Mouse (Mus musculus) splenic B cell, adult 2 months (primary cell): Measurements from ENCODE around the gene Sptssa.
A peak's percentile ranks its signal among the peaks of the same experiment; 100 is the strongest.
"Not testable (repeated sequence)": the region's sequence is repeated elsewhere in the genome, so short reads cannot be mapped to it uniquely, and the experiment has no call there.

Experiments
- DNase-seq: peaks from one replicate; pipeline ENCODE4 v3.0.0-alpha.2; 2011; ENCODE audit warnings: low read depth, low spot score
- H3K27me3 ChIP-seq: 2 replicates; pipeline ENCODE4 v1.6.1; 2012; ENCODE audit warnings: mild to moderate bottlenecking, low read length, moderate library complexity, mixed read lengths; ENCODE audit not compliant: control insufficient read depth, poor library complexity, insufficient read depth, severe bottlenecking
- H3K36me3 ChIP-seq: 2 replicates; pipeline ENCODE4 v1.6.1; 2012; ENCODE audit warnings: mild to moderate bottlenecking, low read length, moderate library complexity, mixed read lengths; ENCODE audit not compliant: control insufficient read depth, poor library complexity, insufficient read depth, severe bottlenecking

Sptssa gene

DNA sequence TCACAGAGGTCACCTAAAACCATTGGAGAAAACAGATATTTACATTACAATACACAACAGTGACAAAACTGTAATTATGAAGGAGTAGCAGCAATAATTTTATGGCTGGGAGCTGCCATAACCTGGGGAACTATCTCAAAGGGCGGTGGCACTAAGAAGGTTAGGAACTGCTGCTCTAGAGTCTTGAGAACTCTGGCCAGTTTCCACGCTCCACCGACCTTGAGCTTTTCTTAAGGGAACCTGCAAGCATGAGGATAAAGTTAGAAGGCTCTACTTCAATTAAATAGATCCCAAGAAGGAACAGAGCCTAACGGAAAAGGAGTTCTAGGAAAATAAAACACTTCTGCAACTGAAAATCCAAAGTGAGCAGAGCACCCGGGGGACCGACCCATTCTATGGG is 9.2 kb upstream of the Sptssa start:
- no peak for DNase-seq
- H3K27me3 ChIP-seq: no peaks in the 10 kb centered on the region
- peaks cover 13% of the 10 kb centered on the region for H3K36me3 ChIP-seq

GRCm38 (mm10) chr12:54661470-54661869 is 5.1 kb upstream of the Sptssa start:
- H3K36me3 ChIP-seq, H3K27me3 ChIP-seq, DNase-seq: not testable (repeated sequence)

DNA sequence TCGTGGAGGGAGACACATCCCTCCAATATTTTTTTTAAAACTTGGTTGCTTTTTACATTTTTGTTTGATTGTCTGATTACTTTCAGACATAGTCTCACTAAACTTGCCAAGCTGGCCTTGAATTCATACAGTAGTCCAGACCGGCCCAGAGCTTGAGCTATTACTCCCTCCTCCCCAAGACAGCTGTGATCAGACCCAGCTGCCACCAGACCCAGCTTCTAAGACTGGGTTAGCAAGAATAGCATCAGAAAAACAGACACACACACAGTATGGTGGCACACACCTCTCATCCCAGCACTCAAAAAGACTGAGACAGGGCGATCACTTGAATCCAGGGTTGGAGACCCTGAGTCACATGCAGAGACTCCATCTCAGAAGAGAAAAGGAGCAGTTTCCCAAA is 3.5 kb upstream of the Sptssa start:
- DNase-seq: no peak
- Histone ChIP-seq H3K36me3 (no peaks in the 10 kb centered on the region), H3K27me3 (no peaks in the 10 kb centered on the region)

DNA sequence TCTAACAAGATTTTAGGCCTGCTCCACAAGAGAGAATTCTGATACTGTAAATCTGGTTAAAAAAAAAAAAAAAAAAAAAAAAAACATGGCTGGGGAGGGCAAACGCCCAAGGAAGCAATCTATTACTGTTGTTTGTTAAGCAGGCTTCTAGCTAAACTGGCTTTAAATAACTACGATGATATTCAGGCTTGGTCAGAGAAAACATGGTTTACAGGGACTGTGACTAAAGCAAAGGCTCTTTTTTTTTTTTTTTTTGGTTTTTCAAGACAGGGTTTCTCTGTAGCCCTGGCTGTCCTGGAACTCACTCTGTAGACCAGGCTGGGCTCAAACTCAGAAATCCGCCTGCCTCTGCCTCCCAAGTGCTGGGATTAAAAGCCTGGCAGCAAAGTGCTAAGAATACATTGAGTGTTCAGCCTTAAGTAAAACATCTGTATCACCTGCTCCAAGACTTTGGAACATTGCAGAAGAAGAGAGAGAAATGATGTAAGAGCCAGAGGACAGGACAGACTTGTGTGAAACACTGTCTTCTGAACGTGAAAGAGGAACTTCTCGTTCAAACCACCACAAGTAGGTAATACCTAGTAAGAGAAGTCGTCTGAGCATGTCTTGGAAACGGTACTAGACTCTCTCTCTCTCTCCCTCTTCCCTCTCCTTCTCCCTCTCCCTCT is 2.2 kb upstream of the Sptssa start:
- DNase-seq: peak; percentile 28
- Histone ChIP-seq H3K27me3 (no peaks in the 10 kb centered on the region), H3K36me3 (no peaks in the 10 kb centered on the region)

- DNase-seq: no peak
- Histone ChIP-seq H3K27me3 (no peaks in the 10 kb centered on the region), H3K36me3 (no peaks in the 10 kb centered on the region)
These were observed 1.6 kb upstream of the Sptssa start for GRCm38 (mm10) chr12:54657951-54658350.

- H3K36me3 ChIP-seq: no peaks in the 10 kb centered on the region
- no peaks in the 10 kb centered on the region for H3K27me3 ChIP-seq
- DNase-seq: no peak
These were observed 853 bp upstream of the Sptssa start for GRCm38 (mm10) chr12:54657226-54657625.

GRCm38 (mm10) chr12:54656039-54656395 is 356 bp downstream of the Sptssa start:
- DNase-seq: no peak

GRCm38 (mm10) chr12:54655292-54656038 is 908 bp downstream of the Sptssa start:
- H3K36me3 ChIP-seq: no peaks in the 10 kb centered on the region; the same call in 1 of the 2 replicates
- H3K27me3 ChIP-seq: no peaks in the 10 kb centered on the region
- peak; percentile 15 for DNase-seq

More at GRCm38 (mm10) chr12:54656039-54656395, 356 bp downstream of the Sptssa start:
- H3K27me3 ChIP-seq: no peaks in the 10 kb centered on the region
- no peaks in the 10 kb centered on the region; the same call in 1 of the 2 replicates for H3K36me3 ChIP-seq

- peak; percentile 13 for DNase-seq
- Histone ChIP-seq H3K36me3 (no peaks in the 10 kb centered on the region; the same call in 1 of the 2 replicates), H3K27me3 (no peaks in the 10 kb centered on the region)
These were observed 1.6 kb downstream of the Sptssa start for GRCm38 (mm10) chr12:54654741-54655140.

DNA sequence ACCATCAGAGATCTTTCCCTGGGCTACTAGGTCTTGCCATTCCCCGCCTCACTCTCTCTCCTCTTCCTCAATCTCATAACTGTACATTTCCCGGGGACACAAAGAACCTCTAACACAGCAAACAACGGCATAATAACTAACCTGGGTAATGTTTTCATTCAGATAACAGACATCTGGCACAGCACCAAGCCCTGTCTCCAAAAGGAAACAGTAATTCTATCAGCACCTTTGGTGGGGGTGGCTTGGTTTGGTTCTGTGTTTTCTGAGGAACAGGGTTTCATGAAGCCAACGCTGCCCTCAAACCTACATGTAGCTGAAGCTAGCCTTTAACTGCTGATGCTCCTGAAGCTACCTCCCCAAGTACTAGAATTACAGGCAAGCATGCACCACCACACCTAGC is 2.2 kb downstream of the Sptssa start:
- no peak for DNase-seq
- H3K36me3 ChIP-seq: no peaks in the 10 kb centered on the region; the same call in 1 of the 2 replicates
- no peaks in the 10 kb centered on the region for H3K27me3 ChIP-seq

GRCm38 (mm10) chr12:54652346-54652745 is 4.0 kb downstream of the Sptssa start:
- DNase-seq: no peak
- Histone ChIP-seq H3K27me3 (no peaks in the 10 kb centered on the region), H3K36me3 (no peaks in the 10 kb centered on the region; the same call in 1 of the 2 replicates)

GRCm38 (mm10) chr12:54651820-54652219 is 4.6 kb downstream of the Sptssa start:
- DNase-seq: no peak
- Histone ChIP-seq H3K27me3 (no peaks in the 10 kb centered on the region), H3K36me3 (no peaks in the 10 kb centered on the region; the same call in 1 of the 2 replicates)

GRCm38 (mm10) chr12:54651158-54651557 is 5.2 kb downstream of the Sptssa start:
- H3K27me3 ChIP-seq: no peaks in the 10 kb centered on the region
- no peak for DNase-seq
- no peaks in the 10 kb centered on the region; the same call in 1 of the 2 replicates for H3K36me3 ChIP-seq

DNA sequence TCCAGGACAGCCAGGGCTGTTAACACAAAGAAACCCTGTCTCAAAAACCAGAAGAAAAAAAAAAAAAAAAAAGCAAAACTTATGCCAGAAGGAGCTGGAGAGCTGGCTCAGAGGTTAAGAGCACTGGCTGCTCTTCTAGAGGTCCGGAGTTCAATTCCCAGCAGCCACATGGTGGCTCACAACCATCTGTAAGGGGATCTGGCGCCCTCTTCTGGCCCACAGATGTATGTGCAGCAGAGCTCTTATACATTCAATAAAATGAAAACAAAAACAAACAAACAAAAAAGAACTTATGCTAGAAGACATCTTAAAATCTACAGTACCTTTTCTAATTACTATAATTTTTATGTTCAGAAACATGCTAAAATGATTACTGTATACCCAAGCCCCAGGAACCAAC is 11.4 kb downstream of the Sptssa start:
- no peaks in the 10 kb centered on the region for H3K36me3 ChIP-seq
- no peaks in the 10 kb centered on the region for H3K27me3 ChIP-seq
- peak; percentile 43 for DNase-seq

- no peak for DNase-seq
- Histone ChIP-seq H3K27me3 (no peaks in the 10 kb centered on the region), H3K36me3 (no peaks in the 10 kb centered on the region)
These were observed 13.0 kb downstream of the Sptssa start for GRCm38 (mm10) chr12:54643320-54643892.
